Mouse (Mus musculus) midbrain, embryonic 13.5 days (tissue): ENCODE measurements around the gene Uqcrh. TPM values are rescaled to one million over a fixed set of nuclear protein-coding genes. Genes with fewer than 3 reads are reported as not detected.

Experiments
- ATAC-seq: fragments of 200-750 bp; cut with Nextera tagmentation; 2 replicates; pipeline ENCODE4 v1.8.0; 2017; ENCODE audit warnings: mild to moderate bottlenecking, moderate TSS enrichment, moderate library complexity
- H3K27ac ChIP-seq: fragments of 300-500 bp; sonication (generic); 2 replicates; pipeline ENCODE4 v1.5.1; 2015; ENCODE audit warnings: inconsistent platforms, mild to moderate bottlenecking, moderate library complexity
- H3K27me3 ChIP-seq: fragments of 300-500 bp; sonication (generic); 2 replicates; pipeline ENCODE4 v1.6.1; 2015; ENCODE audit warnings: mild to moderate bottlenecking, inconsistent platforms
- H3K36me3 ChIP-seq: fragments of 300-500 bp; sonication (generic); 2 replicates; pipeline ENCODE4 v1.6.1; 2015; ENCODE audit warnings: mild to moderate bottlenecking, inconsistent platforms
- H3K4me1 ChIP-seq: fragments of 300-500 bp; sonication (generic); replicated peaks from 2 replicates; pipeline ENCODE4 v1.6.1; 2015; ENCODE audit warnings: inconsistent platforms
- H3K4me2 ChIP-seq: fragments of 300-500 bp; sonication (generic); replicated peaks from 2 replicates; pipeline ENCODE4 v1.6.1; 2015; ENCODE audit warnings: moderate library complexity, mild to moderate bottlenecking, inconsistent platforms
- H3K4me3 ChIP-seq: fragments of 300-500 bp; sonication (generic); replicated peaks from 2 replicates; pipeline ENCODE4 v1.5.1; 2015; ENCODE audit warnings: mild to moderate bottlenecking, inconsistent platforms
- H3K9ac ChIP-seq: fragments of 300-500 bp; sonication (generic); replicated peaks from 2 replicates; pipeline ENCODE4 v1.6.1; 2015; ENCODE audit warnings: mild to moderate bottlenecking, inconsistent platforms
- H3K9me3 ChIP-seq: fragments of 300-500 bp; sonication (generic); 2 replicates; pipeline ENCODE4 v1.6.1; 2016; ENCODE audit warnings: mild to moderate bottlenecking, inconsistent platforms
- WGBS: fragments of 180-500 bp; shearing (Covaris S2); methylation state at CpG from one replicate; pipeline ENCODE4 v1.1.7; 2015; 5-methylcytosine and 5-hydroxymethylcytosine counted together
- polyA plus RNA-seq: library from polyadenylated mRNA; unstranded; fragments of >200 nt; fragmentation: Nextera tagmentation; extraction: Ambion mirVana; gene quantifications from 2 replicates; pipeline ENCODE4 v1.2.1, GENCODE M21; 2015

Gene Uqcrh
- polyA plus RNA-seq, 1 experiment from 2014 or later = 439 TPM

DNA sequence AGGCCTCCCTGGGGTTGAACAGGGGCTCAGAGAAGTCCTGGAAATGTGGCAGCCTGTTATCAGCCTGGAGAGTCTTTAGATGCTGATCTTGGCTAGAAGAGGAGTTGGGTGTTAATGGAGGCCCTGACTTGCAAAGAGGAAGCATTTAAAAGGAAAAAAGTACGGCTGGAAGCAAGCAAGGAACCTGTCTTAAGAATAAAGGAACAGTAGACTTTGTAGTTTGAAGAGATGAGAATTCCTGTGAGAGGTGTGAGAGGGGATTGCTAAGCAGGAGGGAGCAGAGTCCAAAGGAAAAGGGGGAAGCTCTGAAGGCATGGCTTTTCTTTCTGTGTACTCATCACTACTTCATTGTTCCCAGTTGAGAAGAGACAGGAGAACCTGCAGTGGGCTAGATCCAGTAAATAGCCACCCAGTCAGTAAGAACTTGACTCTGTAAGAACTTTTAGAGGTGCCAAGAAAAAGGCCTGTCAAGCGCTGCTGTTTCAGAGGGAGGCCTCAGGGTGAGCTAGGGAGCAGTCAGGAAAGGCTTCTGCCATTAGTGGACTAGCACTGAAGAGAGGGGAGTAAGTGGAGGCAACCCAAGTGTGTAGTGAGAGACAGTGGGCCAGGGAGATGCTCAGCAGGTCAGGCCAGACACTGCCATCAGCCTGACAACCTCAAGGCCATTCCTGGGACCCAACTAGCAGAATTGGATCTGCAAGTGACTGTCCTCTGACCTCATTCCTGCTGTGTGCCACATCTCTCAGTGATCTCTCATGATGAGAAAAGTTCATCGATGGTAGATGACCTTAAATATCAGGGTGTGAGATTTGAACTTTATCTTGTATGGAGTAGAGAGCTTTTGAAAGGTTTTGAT, 2.6 kb upstream of the Uqcrh start:
- H3K4me1 ChIP-seq = peaks cover 33% of the 10 kb centered on the region
- peak overlapping the region; percentile 98 for H3K9ac ChIP-seq
- H3K4me2 ChIP-seq = peak overlapping the region; percentile 97
- no peaks in the 10 kb centered on the region for H3K27me3 ChIP-seq
- 64% methylated on average over 3 of the region's 3 CpGs for WGBS
- peak overlapping the region; percentile 97 for H3K4me3 ChIP-seq
- ATAC-seq = no peak
- peak overlapping the region; percentile 96; the same call in 1 of the 2 replicates for H3K27ac ChIP-seq
- no peaks in the 10 kb centered on the region for H3K9me3 ChIP-seq
- peaks cover 29% of the 10 kb centered on the region for H3K36me3 ChIP-seq

DNA sequence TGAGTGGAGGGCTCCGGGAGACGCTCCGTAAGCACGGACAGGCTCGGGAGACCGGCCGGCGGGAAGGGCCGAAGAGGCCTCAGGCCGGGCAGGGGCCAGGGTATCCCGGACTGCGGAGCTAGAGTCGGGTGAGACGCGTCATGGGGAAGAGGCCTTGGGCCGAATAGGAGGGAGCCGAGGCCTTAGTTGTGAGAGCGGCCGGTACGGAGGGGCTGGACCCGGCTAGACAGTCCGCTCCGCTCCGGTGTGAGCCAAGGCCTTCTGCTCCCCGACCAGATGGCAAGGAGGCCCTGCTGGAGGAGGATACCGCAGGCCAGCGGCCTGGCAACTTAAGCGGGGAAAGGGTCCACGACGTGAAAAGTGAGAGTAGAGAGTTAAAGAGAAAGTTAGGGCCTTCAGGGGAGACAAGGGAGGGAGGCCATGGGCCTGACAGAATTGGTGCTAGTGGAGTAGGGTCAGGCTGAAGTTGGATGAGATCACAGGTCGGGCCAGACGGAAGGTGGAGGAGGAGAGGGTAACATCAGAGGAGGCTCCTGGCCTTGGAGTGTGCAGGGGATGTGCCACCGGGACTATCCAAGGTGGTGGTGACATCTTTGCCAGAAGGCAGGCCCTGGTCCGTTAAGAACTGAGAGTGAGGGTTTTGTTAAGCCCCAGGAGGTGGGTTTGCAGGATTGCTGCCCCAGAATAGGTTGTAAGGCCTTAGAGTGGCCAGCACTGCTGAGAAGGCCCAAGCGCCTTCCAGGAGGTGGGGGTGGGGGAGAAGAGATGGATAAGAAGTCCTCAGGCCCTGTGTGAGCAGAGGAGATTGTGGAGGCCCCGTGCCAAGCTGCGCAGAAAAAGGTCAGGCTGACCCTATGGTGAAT, 1.7 kb upstream of the Uqcrh start:
- 2% methylated on average over 37 of the region's 37 CpGs for WGBS
- Histone ChIP-seq H3K36me3 (peaks cover 22% of the 10 kb centered on the region), H3K4me2 (peak overlapping the region; percentile 97), H3K9me3 (no peaks in the 10 kb centered on the region), H3K27me3 (no peaks in the 10 kb centered on the region), H3K4me3 (peak overlapping the region; percentile 97), H3K4me1 (peaks cover 36% of the 10 kb centered on the region), H3K9ac (peak overlapping the region; percentile 98), H3K27ac (peak overlapping the region; percentile 96)
- ATAC-seq = peak; percentile 38

DNA sequence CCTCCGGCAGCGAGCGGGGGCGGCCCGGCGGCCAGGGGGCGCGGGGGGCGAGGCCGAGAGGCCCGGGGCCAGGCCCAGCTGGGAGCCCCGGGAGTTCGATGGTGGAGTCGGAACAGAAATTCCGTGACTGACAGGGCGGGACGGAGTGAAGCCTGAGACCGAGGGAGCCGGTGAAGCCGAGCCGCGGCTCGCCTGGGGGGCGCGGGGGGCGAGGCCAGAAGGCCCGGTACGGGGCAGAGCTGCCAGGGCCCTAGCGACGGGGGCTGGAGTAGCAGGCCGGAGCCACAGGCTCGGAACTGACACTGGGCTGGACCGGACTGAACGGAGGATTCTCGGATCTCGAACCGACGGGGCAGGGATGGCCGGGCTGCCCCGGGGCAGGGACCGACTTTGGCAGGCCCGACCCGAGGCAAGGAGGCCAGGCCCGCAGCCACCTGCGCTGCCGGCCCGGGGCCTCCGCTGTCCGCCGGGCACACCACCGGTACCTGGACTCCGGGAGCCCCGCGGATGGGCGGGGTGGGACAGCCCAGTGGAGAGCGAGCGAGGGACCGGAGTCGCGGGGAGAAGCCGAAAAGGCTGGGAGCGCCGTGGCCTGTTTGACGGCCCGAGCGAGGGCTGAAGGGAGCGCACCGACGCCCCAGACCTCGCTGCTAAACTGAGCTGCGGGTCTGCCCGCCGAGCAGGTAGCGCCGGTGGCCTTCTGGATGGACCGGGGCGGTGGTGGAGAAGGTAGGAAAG, 929 bp upstream of the Uqcrh start:
- ATAC-seq = peak; percentile 81
- WGBS = under 1% methylated on average over 77 of the region's 77 CpGs
- peak overlapping the region; percentile 97 for H3K4me2 ChIP-seq
- peak overlapping the region; percentile 97 for H3K4me3 ChIP-seq
- H3K4me1 ChIP-seq = peaks cover 36% of the 10 kb centered on the region
- H3K36me3 ChIP-seq = peaks cover 14% of the 10 kb centered on the region
- peak overlapping the region; percentile 96 for H3K27ac ChIP-seq
- H3K9me3 ChIP-seq = no peaks in the 10 kb centered on the region
- H3K9ac ChIP-seq = peak overlapping the region; percentile 98
- no peaks in the 10 kb centered on the region for H3K27me3 ChIP-seq

DNA sequence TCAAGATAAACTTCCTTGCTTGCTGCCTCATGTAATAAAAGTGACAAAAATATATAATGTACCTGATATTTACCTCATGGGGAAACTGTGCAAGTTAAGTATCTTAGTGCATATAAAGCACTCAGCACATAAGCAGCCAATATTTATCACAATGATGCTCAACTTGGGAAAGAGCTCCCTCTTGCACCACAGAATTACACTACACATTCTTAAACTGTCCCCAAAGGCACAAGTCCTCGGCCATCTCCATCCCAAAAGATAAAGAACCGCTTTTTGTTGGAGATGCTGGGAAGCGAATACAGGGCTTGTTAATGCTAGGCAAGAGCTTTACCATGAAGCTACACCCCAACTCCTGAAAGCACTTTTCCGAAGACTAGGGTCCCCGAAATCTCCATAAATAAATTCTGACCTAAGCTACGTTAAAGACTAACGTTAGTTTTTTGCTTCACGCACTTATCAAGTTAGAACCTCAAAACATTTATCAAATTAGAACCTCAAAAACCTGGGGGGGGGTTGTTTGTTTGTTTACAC, 661 bp downstream of the Uqcrh start:
- Histone ChIP-seq H3K36me3 (peaks cover 8% of the 10 kb centered on the region), H3K27ac (peak overlapping the region; percentile 55; the same call in 1 of the 2 replicates), H3K9ac (peak overlapping the region; percentile 98), H3K4me1 (peaks cover 36% of the 10 kb centered on the region), H3K27me3 (no peaks in the 10 kb centered on the region), H3K4me2 (peak overlapping the region; percentile 97), H3K9me3 (no peaks in the 10 kb centered on the region), H3K4me3 (peak overlapping the region; percentile 97)
- 3% methylated on average over 8 of the region's 8 CpGs for WGBS
- ATAC-seq = no peak

DNA sequence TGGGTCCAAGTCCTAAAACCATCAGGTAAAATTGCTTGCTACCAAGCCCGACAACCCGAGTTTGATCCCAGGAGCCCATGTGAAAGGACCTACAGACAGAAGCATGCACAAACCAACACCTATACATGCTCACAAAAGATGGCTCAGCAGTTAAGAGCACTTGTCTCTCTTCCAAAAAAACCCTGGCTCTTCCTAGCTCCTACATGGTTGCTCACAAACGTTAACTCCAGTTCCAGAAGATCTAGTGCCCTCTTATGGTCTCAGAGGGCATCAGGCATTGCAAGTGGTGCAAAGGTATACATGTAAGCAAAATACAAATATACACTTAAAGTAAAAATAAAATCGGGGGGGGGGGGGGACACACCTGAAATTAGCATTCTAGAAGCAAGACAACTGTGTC, 1.7 kb downstream of the Uqcrh start:
- Histone ChIP-seq H3K27me3 (no peaks in the 10 kb centered on the region), H3K4me3 (0 out of 2 replicates have a peak overlapping the region, but pooled peaks have one; percentile 1), H3K36me3 (peaks cover 19% of the 10 kb centered on the region), H3K9ac (0 out of 2 replicates have a peak overlapping the region, but pooled peaks have one; percentile 29), H3K4me1 (peaks cover 36% of the 10 kb centered on the region), H3K4me2 (peak overlapping the region; percentile 97), H3K9me3 (no peaks in the 10 kb centered on the region), H3K27ac (no peak overlapping the region)
- no peak for ATAC-seq
- WGBS = 56% methylated on average over 4 of the region's 4 CpGs

DNA sequence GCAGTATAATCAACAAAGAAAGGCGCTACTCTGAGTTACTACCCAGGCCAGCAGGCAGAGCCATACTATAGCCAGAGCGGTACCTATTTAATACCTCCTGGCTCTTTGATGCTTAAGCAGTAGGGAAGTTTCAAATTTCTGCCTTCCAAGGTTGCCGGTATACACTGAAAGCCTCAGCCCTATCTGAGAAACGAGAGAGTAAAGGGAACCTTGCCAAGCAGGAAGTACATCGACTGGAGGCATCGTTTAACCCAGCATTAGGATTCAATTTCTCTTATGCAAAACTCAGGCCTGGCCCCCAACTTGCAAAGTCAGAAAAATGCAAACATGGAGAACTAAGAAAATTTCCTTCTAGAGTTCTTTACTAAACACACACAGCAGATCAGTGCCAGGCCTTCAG, 4.8 kb downstream of the Uqcrh start:
- H3K27me3 ChIP-seq = no peaks in the 10 kb centered on the region
- no peak overlapping the region for H3K4me2 ChIP-seq
- peaks cover 43% of the 10 kb centered on the region for H3K36me3 ChIP-seq
- H3K4me1 ChIP-seq = peaks cover 21% of the 10 kb centered on the region
- WGBS = 96% methylated on average over 6 of the region's 6 CpGs
- H3K4me3 ChIP-seq = no peak overlapping the region
- ATAC-seq = no peak
- H3K27ac ChIP-seq = no peak overlapping the region
- H3K9me3 ChIP-seq = no peaks in the 10 kb centered on the region
- H3K9ac ChIP-seq = no peak overlapping the region

DNA sequence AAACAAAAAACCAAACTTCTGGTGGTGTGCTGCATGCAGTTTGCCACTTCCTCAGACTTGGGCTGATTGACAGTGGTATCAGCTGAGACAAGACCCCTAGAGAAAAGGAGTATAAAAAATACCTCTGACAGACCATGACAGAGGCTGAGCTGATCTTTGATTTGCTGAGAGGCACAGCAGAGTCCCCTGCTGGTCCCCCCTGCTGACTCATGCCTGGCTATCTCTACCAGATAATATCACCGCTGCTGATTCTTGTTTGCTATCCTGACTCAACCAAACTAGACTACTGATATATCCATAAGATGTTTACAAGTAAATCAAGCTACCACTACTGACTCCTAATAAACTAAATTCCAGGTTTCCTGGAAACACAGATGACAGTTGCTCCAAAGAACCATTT, 11.0 kb downstream of the Uqcrh start:
- no peak overlapping the region for H3K4me2 ChIP-seq
- ATAC-seq = no peak
- no peaks in the 10 kb centered on the region for H3K9me3 ChIP-seq
- H3K4me1 ChIP-seq = no peaks in the 10 kb centered on the region
- no peaks in the 10 kb centered on the region for H3K27me3 ChIP-seq
- peaks cover 32% of the 10 kb centered on the region for H3K36me3 ChIP-seq
- H3K4me3 ChIP-seq = no peak overlapping the region
- no peak overlapping the region for H3K9ac ChIP-seq
- no peak overlapping the region for H3K27ac ChIP-seq
- WGBS = 34% methylated on average over 1 of the region's 1 CpGs

DNA sequence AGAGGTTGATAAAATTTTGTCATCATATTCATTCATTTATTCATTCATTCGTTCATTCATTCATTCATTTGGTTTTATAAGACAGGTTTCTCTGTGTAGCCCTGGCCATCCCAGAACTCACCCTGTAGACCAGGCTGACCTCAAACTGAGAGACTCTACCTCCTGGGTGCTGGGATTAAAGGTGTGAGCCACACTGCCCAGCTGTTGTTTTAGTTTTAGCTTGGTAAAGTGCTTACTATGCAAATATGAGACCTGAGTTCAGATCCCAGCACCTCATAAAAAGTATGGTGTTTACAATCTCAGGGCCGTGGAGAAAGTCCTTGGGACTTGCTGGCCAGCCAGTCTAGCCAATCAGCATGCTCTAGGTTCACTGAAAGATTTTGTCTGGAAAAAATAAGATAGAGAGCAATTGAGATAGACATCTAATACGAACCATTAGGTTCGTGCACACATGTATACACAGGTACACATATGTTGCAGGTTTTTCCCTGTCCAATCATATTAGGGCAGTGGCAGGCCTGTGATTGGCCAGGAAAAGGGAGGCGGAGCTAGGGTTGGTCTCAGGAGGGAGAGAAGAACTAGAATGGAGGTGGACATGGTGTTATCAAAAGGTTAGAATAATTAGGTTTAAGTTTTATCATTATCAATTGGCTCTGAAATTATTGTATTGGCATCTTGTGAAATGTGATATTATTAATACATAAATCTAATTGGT, 15.7 kb downstream of the Uqcrh start:
- H3K4me1 ChIP-seq = peaks cover 5% of the 10 kb centered on the region
- H3K4me2 ChIP-seq = no peak overlapping the region
- no peak for ATAC-seq
- WGBS = 81% methylated on average over 5 of the region's 5 CpGs
- H3K9me3 ChIP-seq = no peaks in the 10 kb centered on the region
- no peak overlapping the region for H3K4me3 ChIP-seq
- H3K9ac ChIP-seq = no peak overlapping the region
- H3K27me3 ChIP-seq = no peaks in the 10 kb centered on the region
- no peaks in the 10 kb centered on the region for H3K36me3 ChIP-seq
- H3K27ac ChIP-seq = no peak overlapping the region

DNA sequence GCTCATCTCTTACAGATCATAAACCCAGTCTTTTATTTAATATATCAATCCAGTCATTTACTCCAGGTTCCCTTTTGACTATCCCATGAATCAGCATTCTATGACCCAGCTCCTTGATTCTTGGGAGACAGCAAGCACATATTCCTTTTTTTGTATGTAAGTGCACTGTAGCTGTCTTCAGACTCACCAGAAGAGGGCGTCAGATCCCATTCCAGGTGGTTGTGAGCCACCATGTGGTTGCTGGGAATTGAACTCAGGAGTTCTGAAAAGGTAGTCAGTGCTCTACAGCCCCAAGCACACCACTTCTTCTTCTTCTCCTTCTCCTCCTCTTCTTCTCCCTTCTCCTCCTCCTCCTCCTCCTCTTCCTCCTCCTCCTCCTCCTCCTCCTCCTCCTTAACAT, 17.3 kb downstream of the Uqcrh start:
- no peaks in the 10 kb centered on the region for H3K9me3 ChIP-seq
- H3K4me2 ChIP-seq = no peak overlapping the region
- ATAC-seq = no peak
- no peak overlapping the region for H3K27ac ChIP-seq
- WGBS = 3% methylated on average over 1 of the region's 1 CpGs
- peaks cover 12% of the 10 kb centered on the region for H3K4me1 ChIP-seq
- H3K9ac ChIP-seq = no peak overlapping the region
- no peaks in the 10 kb centered on the region for H3K36me3 ChIP-seq
- no peaks in the 10 kb centered on the region for H3K27me3 ChIP-seq
- no peak overlapping the region for H3K4me3 ChIP-seq

DNA sequence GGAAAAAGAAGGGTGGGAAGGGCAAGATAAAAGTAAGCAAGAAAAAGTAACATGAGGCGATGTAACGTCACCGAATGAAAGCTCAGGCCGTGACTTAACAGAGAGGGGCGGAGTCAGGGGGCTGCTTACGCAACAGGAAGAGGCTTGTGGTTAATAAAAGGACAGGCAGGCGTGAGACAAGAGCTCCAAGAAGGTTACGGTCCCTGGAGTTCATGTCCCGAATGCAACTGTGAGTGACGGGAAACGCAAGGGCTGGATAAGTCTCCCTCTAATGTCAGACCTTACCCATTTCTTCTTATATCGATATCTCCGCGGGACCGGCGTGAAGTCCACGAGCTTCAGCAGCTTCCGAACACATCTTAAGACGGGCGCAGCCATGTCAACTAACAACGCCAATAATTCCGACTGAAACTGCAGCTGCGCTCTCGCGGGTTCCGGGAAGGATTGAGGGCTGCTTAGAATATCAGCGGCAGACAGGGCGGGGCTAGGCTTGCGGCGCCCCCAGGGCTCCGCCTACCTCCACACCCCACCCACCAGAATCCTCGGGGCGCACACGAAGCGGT, 21.4 kb downstream of the Uqcrh start, which contains the start of gene Nsun4:
Gene Nsun4, minus strand, starts transcription at position 478 of the 563 bp plus-strand sequence.
- under 1% methylated on average over 35 of the region's 35 CpGs for WGBS
- H3K9ac ChIP-seq = peak within 1 kb of the TSS; percentile 62
- H3K9me3 ChIP-seq = no peaks in the 10 kb centered on the region
- peak within 1 kb of the TSS; percentile 86 for H3K27ac ChIP-seq
- H3K4me3 ChIP-seq = peak within 1 kb of the TSS; percentile 58
- H3K27me3 ChIP-seq = no peaks in the 10 kb centered on the region
- ATAC-seq = peak; percentile 96
- peaks cover 16% of the 10 kb centered on the region for H3K4me1 ChIP-seq
- no peaks in the 10 kb centered on the region for H3K36me3 ChIP-seq
- peak within 1 kb of the TSS; percentile 68 for H3K4me2 ChIP-seq
